Comparison of ENCODE assay signal across 8 mouse cellular contexts in genomic region chr17:21733529-21734031, GRCm38 (mm10). TPM values are rescaled to one million over a fixed set of nuclear protein-coding genes. Genes with fewer than 3 reads are reported as not detected.
DNase-seq lines count a peak whose midpoint lies in the region; ATAC-seq and TF ChIP-seq lines count a peak whose summit lies in the region.

No protein-coding gene starts in this region.

- H3K27ac ChIP-seq in heart, embryonic 12.5 days (ENCODE audit: poor library complexity, severe bottlenecking) = peak overlapping the region; percentile 82
- peak overlapping the region; percentile 91 for H3K27ac ChIP-seq in kidney, postnatal 0 days
- H3K27ac ChIP-seq in liver, embryonic 11.5 days (ENCODE audit: low read depth, low read length) = peak overlapping the region; percentile 33; the same call in 1 of the 2 replicates
- peak overlapping the region; percentile 83 for H3K27ac ChIP-seq in stomach, embryonic 14.5 days (ENCODE audit: low read length)

- ATAC-seq in erythroid progenitor cell, adult 5-6 weeks (replicated peaks; ENCODE audit: low FRiP score, poor library complexity, severe bottlenecking) = peak; percentile 98
- ATAC-seq in heart, embryonic 12.5 days (ENCODE audit: insufficient number of reproducible peaks, low FRiP score) = peak; percentile 95
- peak; percentile 98 for ATAC-seq in kidney, postnatal 0 days (replicated peaks; ENCODE audit: low FRiP score, low read depth)
- peak; percentile 96 for ATAC-seq in liver, embryonic 11.5 days (replicated peaks; ENCODE audit: low FRiP score)
- ATAC-seq in stomach, embryonic 14.5 days (ENCODE audit: insufficient number of reproducible peaks, insufficient read depth, low FRiP score, low read depth) = peak; percentile 97

- H3K4me1 ChIP-seq in heart, embryonic 12.5 days (replicated peaks) = peaks cover 9% of the 10 kb centered on the region
- 0 out of 2 replicates have a peak, but pooled peaks cover 3% of the 10 kb centered on the region for H3K4me1 ChIP-seq in kidney, postnatal 0 days (replicated peaks; ENCODE audit: insufficient read depth, low read length)
- peaks cover 4% of the 10 kb centered on the region; the same call in 1 of the 2 replicates for H3K4me1 ChIP-seq in liver, embryonic 11.5 days (replicated peaks; ENCODE audit: control insufficient read depth, insufficient read depth, low read length)
- H3K4me1 ChIP-seq in stomach, embryonic 14.5 days (ENCODE audit: control insufficient read depth, insufficient read depth, low read length) = 0 out of 2 replicates have a peak, but pooled peaks cover 5% of the 10 kb centered on the region

- peak; percentile 63 for DNase-seq in CD4-positive, CD25-positive, alpha-beta regulatory T cell, adult 2 months (ENCODE audit: low read depth, low spot score)
- peak; percentile 70 for DNase-seq in brain, embryonic 18.5 days (ENCODE audit: low read depth, low spot score)
- DNase-seq in kidney, postnatal 0 days (ENCODE audit: low spot score) = peak; percentile 97
- peak; percentile 83 for DNase-seq in liver, embryonic 11.5 days (ENCODE audit: low spot score)
- peak; percentile 50 for DNase-seq in naive thymus-derived CD4-positive, alpha-beta T cell, adult 2 months (ENCODE audit: low read depth)

- under 1% methylated on average over 27 of the region's 27 CpGs for WGBS in heart, embryonic 12.5 days
- WGBS in kidney, postnatal 0 days = under 1% methylated on average over 27 of the region's 27 CpGs
- WGBS in liver, embryonic 11.5 days = under 1% methylated on average over 27 of the region's 27 CpGs
- WGBS in stomach, embryonic 14.5 days = under 1% methylated on average over 27 of the region's 27 CpGs

- peak; percentile 67 for TF ChIP-seq CTCF in kidney, postnatal 0 days (IDR thresholded peaks at IDR 0.05; ENCODE audit: low read depth)

- H3K9me3 ChIP-seq in heart, embryonic 12.5 days (replicated peaks) = no peaks in the 10 kb centered on the region
- H3K9me3 ChIP-seq in kidney, postnatal 0 days (replicated peaks; ENCODE audit: low read length) = no peaks in the 10 kb centered on the region
- no peaks in the 10 kb centered on the region for H3K9me3 ChIP-seq in liver, embryonic 11.5 days (ENCODE audit: control insufficient read depth, low read length)
- no peaks in the 10 kb centered on the region for H3K9me3 ChIP-seq in stomach, embryonic 14.5 days (ENCODE audit: control insufficient read depth, low read depth, low read length)

- H3K9ac ChIP-seq in heart, embryonic 12.5 days = peak overlapping the region; percentile 80
- H3K9ac ChIP-seq in kidney, postnatal 0 days (ENCODE audit: low read depth, low read length) = peak overlapping the region; percentile 76
- H3K9ac ChIP-seq in liver, embryonic 11.5 days (ENCODE audit: low read depth, low read length) = peak overlapping the region; percentile 74
- H3K9ac ChIP-seq in stomach, embryonic 14.5 days (replicated peaks; ENCODE audit: low read depth, low read length) = peak overlapping the region; percentile 71

- H3K36me3 ChIP-seq in heart, embryonic 12.5 days = peaks cover 6% of the 10 kb centered on the region; the same call in 1 of the 2 replicates
- 0 out of 2 replicates have a peak, but pooled peaks cover 7% of the 10 kb centered on the region for H3K36me3 ChIP-seq in kidney, postnatal 0 days (ENCODE audit: insufficient read depth, low read length)
- H3K36me3 ChIP-seq in liver, embryonic 11.5 days (ENCODE audit: control insufficient read depth, insufficient read depth, low read length) = no peaks in the 10 kb centered on the region
- peaks cover 8% of the 10 kb centered on the region; the same call in 1 of the 2 replicates for H3K36me3 ChIP-seq in stomach, embryonic 14.5 days (ENCODE audit: control insufficient read depth, insufficient read depth, low read length)

- H3K4me3 ChIP-seq in heart, embryonic 12.5 days = peak overlapping the region; percentile 61
- peak overlapping the region; percentile 68 for H3K4me3 ChIP-seq in kidney, postnatal 0 days (replicated peaks; ENCODE audit: low read depth, low read length)
- H3K4me3 ChIP-seq in liver, embryonic 11.5 days (ENCODE audit: low read depth, low read length) = peak overlapping the region; percentile 55
- H3K4me3 ChIP-seq in stomach, embryonic 14.5 days (ENCODE audit: low read depth, low read length) = peak overlapping the region; percentile 66

- no peaks in the 10 kb centered on the region for H3K27me3 ChIP-seq in heart, embryonic 12.5 days (replicated peaks)
- H3K27me3 ChIP-seq in kidney, postnatal 0 days (ENCODE audit: insufficient read depth, low read length) = no peaks in the 10 kb centered on the region
- H3K27me3 ChIP-seq in liver, embryonic 11.5 days (replicated peaks; ENCODE audit: control insufficient read depth, insufficient read depth, low read length) = no peaks in the 10 kb centered on the region
- no peaks in the 10 kb centered on the region for H3K27me3 ChIP-seq in stomach, embryonic 14.5 days (ENCODE audit: control insufficient read depth, insufficient read depth, low read length)

- peak overlapping the region; percentile 67 for H3K4me2 ChIP-seq in heart, embryonic 12.5 days
- peak overlapping the region; percentile 62 for H3K4me2 ChIP-seq in kidney, postnatal 0 days (ENCODE audit: low read length)
- H3K4me2 ChIP-seq in liver, embryonic 11.5 days = peak overlapping the region; percentile 65
- peak overlapping the region; percentile 44 for H3K4me2 ChIP-seq in stomach, embryonic 14.5 days (replicated peaks; ENCODE audit: low read depth, low read length)

RNA-seq across cellular contexts. Expression of gene Zfp229, which starts 3.0 kb away (rescaled TPM):
- total RNA-seq in erythroid progenitor cell, adult 5-6 weeks (2015; ENCODE audit: low replicate concordance) = 1.1 and 2.1 TPM in 2 replicates
- total RNA-seq in erythroid progenitor cell, adult 5-6 weeks (2017; ENCODE audit: low replicate concordance) = 1.7 and 4.6 TPM in 2 replicates
- polyA plus RNA-seq in heart, embryonic 12.5 days (2016; fragmentation: Nextera tagmentation; extraction: Ambion mirVana) = 4.4 and 6.2 TPM in 2 replicates
- 5.5 and 5.7 TPM in 2 replicates for polyA plus RNA-seq in kidney, postnatal 0 days (2015; fragmentation: Nextera tagmentation; extraction: Ambion mirVana)
- 5.1 and 5.8 TPM in 2 replicates for polyA plus RNA-seq in liver, embryonic 11.5 days (2014; fragmentation: Nextera tagmentation; extraction: Ambion mirVana)
- polyA plus RNA-seq in stomach, embryonic 14.5 days (2014; fragmentation: Nextera tagmentation; extraction: Ambion mirVana) = 7.0 and 8.3 TPM in 2 replicates

RNA-seq across cellular contexts. Expression of gene Zfp760, which starts 26.0 kb away (rescaled TPM):
- 7.2 and 15.1 TPM in 2 replicates for total RNA-seq in erythroid progenitor cell, adult 5-6 weeks (2015; ENCODE audit: low replicate concordance)
- 1.9 and 4.4 TPM in 2 replicates for total RNA-seq in erythroid progenitor cell, adult 5-6 weeks (2017; ENCODE audit: low replicate concordance)
- polyA plus RNA-seq in heart, embryonic 12.5 days (2016; fragmentation: Nextera tagmentation; extraction: Ambion mirVana) = 8.1 and 8.7 TPM in 2 replicates
- polyA plus RNA-seq in kidney, postnatal 0 days (2015; fragmentation: Nextera tagmentation; extraction: Ambion mirVana) = 10.3 and 11.0 TPM in 2 replicates
- polyA plus RNA-seq in liver, embryonic 11.5 days (2014; fragmentation: Nextera tagmentation; extraction: Ambion mirVana) = 9.7 and 9.9 TPM in 2 replicates
- 13.1 and 16.5 TPM in 2 replicates for polyA plus RNA-seq in stomach, embryonic 14.5 days (2014; fragmentation: Nextera tagmentation; extraction: Ambion mirVana)

RNA-seq across cellular contexts. Expression of gene Gm10226, which starts 41.9 kb away (rescaled TPM):
- not detected in 2 replicates for total RNA-seq in erythroid progenitor cell, adult 5-6 weeks (2015; ENCODE audit: low replicate concordance)
- 4.2 TPM in 1 of 2 replicates, not detected in the other for total RNA-seq in erythroid progenitor cell, adult 5-6 weeks (2017; ENCODE audit: low replicate concordance)
- 3.1 and 4.6 TPM in 2 replicates for polyA plus RNA-seq in heart, embryonic 12.5 days (2016; fragmentation: Nextera tagmentation; extraction: Ambion mirVana)
- polyA plus RNA-seq in kidney, postnatal 0 days (2015; fragmentation: Nextera tagmentation; extraction: Ambion mirVana) = 4.6 and 7.9 TPM in 2 replicates
- polyA plus RNA-seq in liver, embryonic 11.5 days (2014; fragmentation: Nextera tagmentation; extraction: Ambion mirVana) = 6.1 and 8.7 TPM in 2 replicates
- polyA plus RNA-seq in stomach, embryonic 14.5 days (2014; fragmentation: Nextera tagmentation; extraction: Ambion mirVana) = 5.4 and 7.0 TPM in 2 replicates

Comparison
In these comparisons a context has a peak if more than half of its experiments do, and no peak if none do; other contexts are left out.
1. Peak in every context shown above with its lines: DNase-seq, ATAC-seq, H3K4me3 ChIP-seq and H3K27ac ChIP-seq.
2. H3K27ac ChIP-seq: peak in every context shown above with its lines; median percentile 91 in kidney, postnatal 0 days; 83 in stomach, embryonic 14.5 days; 82 in heart, embryonic 12.5 days; 33 in liver, embryonic 11.5 days.